Mouse (Mus musculus) C2C12 (cell line): ENCODE measurements around the gene Rcn2. TPM values are rescaled to one million over a fixed set of nuclear protein-coding genes. Genes with fewer than 3 reads are reported as not detected.
A peak's percentile ranks its signal among the peaks of the same experiment; 100 is the strongest.
"Not testable (repeated sequence)": the region's sequence is repeated elsewhere in the genome, so short reads cannot be mapped to it uniquely, and the experiment has no call there.

Experiments used
- H3K27me3 ChIP-seq: one replicate; pipeline ENCODE4 v1.6.1; 2011; ENCODE audit not compliant: control insufficient read depth, insufficient read depth, insufficient read length
- H3K36me3 ChIP-seq: one replicate; pipeline ENCODE4 v1.6.1; 2011; ENCODE audit not compliant: control insufficient read depth, insufficient read depth
- H3K4me3 ChIP-seq: one replicate; pipeline ENCODE4 v1.5.1; 2011; ENCODE audit warnings: mild to moderate bottlenecking, control low read depth; ENCODE audit not compliant: poor library complexity, insufficient read depth, severe bottlenecking
- H3K79me2 ChIP-seq: one replicate; pipeline ENCODE4 v1.6.1; 2011; ENCODE audit not compliant: control insufficient read depth, insufficient read depth
- H3K79me3 ChIP-seq: one replicate; pipeline ENCODE4 v1.6.1; 2011; ENCODE audit warnings: low read depth, control low read depth
- H3ac ChIP-seq: one replicate; pipeline ENCODE3; 2011; ENCODE audit warnings: low read depth; ENCODE audit not compliant: control insufficient read depth, insufficient read length
- CEBPB ChIP-seq: IDR thresholded peaks from one replicate; pipeline ENCODE4 v1.6.1; 2011; ENCODE audit warnings: low read depth, mild to moderate bottlenecking, control low read depth, moderate library complexity
- CTCF ChIP-seq: IDR thresholded peaks from one replicate; pipeline ENCODE4 v1.5.1; 2011; ENCODE audit not compliant: control insufficient read depth, insufficient read depth, insufficient read length
- FOSL1 ChIP-seq: IDR thresholded peaks from one replicate; pipeline ENCODE4 v1.8.0; 2011; ENCODE audit warnings: mild to moderate bottlenecking, low read length; ENCODE audit not compliant: poor library complexity, insufficient read depth, severe bottlenecking
- MAX ChIP-seq: IDR thresholded peaks from one replicate; pipeline ENCODE4 v1.6.1; 2011; ENCODE audit warnings: mild to moderate bottlenecking, control low read depth
- MYOD1 ChIP-seq: IDR thresholded peaks from one replicate; pipeline ENCODE4 v1.6.1; 2011; ENCODE audit warnings: low read depth; ENCODE audit not compliant: control insufficient read depth, insufficient read length
- MYOG ChIP-seq: IDR thresholded peaks from one replicate; pipeline ENCODE4 v1.6.1; 2011; ENCODE audit not compliant: control insufficient read depth, insufficient read length; ENCODE audit errors: extremely low read depth
- USF1 ChIP-seq: IDR thresholded peaks from one replicate; pipeline ENCODE4 v1.6.1; 2011; ENCODE audit warnings: low read depth, mild to moderate bottlenecking, control low read depth, moderate library complexity
- long read RNA-seq, 2 experiments: library from polyadenylated mRNA; unstranded; transcript quantifications; one replicate each; pipeline ENCODE4 v2.0.0; 2019 to 2020
- polyA plus RNA-seq: library from polyadenylated mRNA; unstranded; fragments of >200 nt; fragmentation: generic; extraction: Trizol; gene quantifications from one replicate; pipeline ENCODE4 v1.2.1, GENCODE M21; 2012; ENCODE audit warnings: missing spikeins

The Rcn2 gene
- polyA plus RNA-seq, result 37.7 TPM
- long read RNA-seq, experiment 1, transcript Rcn2-201 (7 exons, 2,024 nt), result major isoform, 96 of 104 reads
- long read RNA-seq, experiment 1, partial matches to known transcripts, result 3 of 104 reads
- long read RNA-seq, experiment 1, other reads (novel, unspliced or antisense), result 4 of 104 reads
- long read RNA-seq, experiment 2, transcript Rcn2-201 (7 exons, 2,024 nt), result major isoform, 605 of 641 reads
- long read RNA-seq, experiment 2, partial matches to known transcripts, result 4 of 641 reads
- long read RNA-seq, experiment 2, other reads (novel, unspliced or antisense), result 32 of 641 reads

GRCm38 (mm10) chr9:56041372-56042180, at the start of gene Rcn2:
TSS of gene Rcn2 (plus strand) at chr9:56041845.
- peak within 1 kb of the TSS; percentile 66 for H3K4me3 ChIP-seq

GRCm38 (mm10) chr9:56004679-56005078, 37.0 kb upstream of the Rcn2 start:
- not testable (repeated sequence) for H3K4me3 ChIP-seq, H3K79me3 ChIP-seq, H3K36me3 ChIP-seq, H3K27me3 ChIP-seq, H3ac ChIP-seq, H3K79me2 ChIP-seq

More at GRCm38 (mm10) chr9:56041372-56042180, at the start of gene Rcn2:
- H3K79me2 ChIP-seq, result peaks cover 43% of the 10 kb centered on the region
- H3K27me3 ChIP-seq, result no peaks in the 10 kb centered on the region
- H3K79me3 ChIP-seq, result peaks cover 18% of the 10 kb centered on the region
- TF ChIP-seq CTCF, result no peak
- peak; percentile 50 for TF ChIP-seq MAX
- peak within 1 kb of the TSS; percentile 75 for H3ac ChIP-seq
- H3K36me3 ChIP-seq, result peaks cover 28% of the 10 kb centered on the region

- H3K79me3 ChIP-seq, result no peaks in the 10 kb centered on the region
- TF ChIP-seq MYOD1 (no peak), FOSL1 (no peak), USF1 (no peak), MAX (no peak), CEBPB (no peak), MYOG (no peak), CTCF (no peak)
- no peaks in the 10 kb centered on the region for H3K27me3 ChIP-seq
- no peak within 1 kb of the TSS for H3ac ChIP-seq
- no peak within 1 kb of the TSS for H3K4me3 ChIP-seq
- H3K36me3 ChIP-seq, result no peaks in the 10 kb centered on the region
- no peaks in the 10 kb centered on the region for H3K79me2 ChIP-seq
These were observed 31.2 kb upstream of the Rcn2 start, which contains the start of gene 4930563M21Rik for GRCm38 (mm10) chr9:56010450-56010849. TSS of gene 4930563M21Rik (minus strand) at chr9:56010550.

GRCm38 (mm10) chr9:56024772-56025171, 16.9 kb upstream of the Rcn2 start:
- Histone ChIP-seq H3K4me3 (no peak overlapping the region), H3ac (no peak overlapping the region), H3K27me3 (no peaks in the 10 kb centered on the region), H3K79me3 (no peaks in the 10 kb centered on the region), H3K79me2 (no peaks in the 10 kb centered on the region), H3K36me3 (no peaks in the 10 kb centered on the region)
- TF ChIP-seq FOSL1, result no peak
- no peak for TF ChIP-seq MYOD1
- TF ChIP-seq CEBPB, result no peak
- no peak for TF ChIP-seq CTCF
- TF ChIP-seq MYOG, result no peak
- no peak for TF ChIP-seq MAX
- TF ChIP-seq USF1, result no peak

GRCm38 (mm10) chr9:56027292-56027691, 14.4 kb upstream of the Rcn2 start:
- H3K79me2 ChIP-seq, result no peaks in the 10 kb centered on the region
- H3K27me3 ChIP-seq, result no peaks in the 10 kb centered on the region
- TF ChIP-seq MAX, result no peak
- TF ChIP-seq CTCF, result no peak
- TF ChIP-seq CEBPB, result no peak
- no peak overlapping the region for H3K4me3 ChIP-seq
- no peaks in the 10 kb centered on the region for H3K36me3 ChIP-seq
- no peaks in the 10 kb centered on the region for H3K79me3 ChIP-seq
- no peak overlapping the region for H3ac ChIP-seq

GRCm38 (mm10) chr9:56032219-56032618, 9.4 kb upstream of the Rcn2 start:
- Histone ChIP-seq H3K4me3 (no peak overlapping the region), H3ac (no peak overlapping the region), H3K27me3 (no peaks in the 10 kb centered on the region), H3K36me3 (no peaks in the 10 kb centered on the region), H3K79me2 (no peaks in the 10 kb centered on the region), H3K79me3 (no peaks in the 10 kb centered on the region)
- no peak for TF ChIP-seq MYOD1
- TF ChIP-seq USF1, result no peak
- TF ChIP-seq CEBPB, result no peak
- TF ChIP-seq CTCF, result no peak
- TF ChIP-seq MAX, result no peak
- no peak for TF ChIP-seq FOSL1
